Mouse (Mus musculus) T-helper 1 cell (primary cell): ENCODE results near the gene Tbx2.

Experiments
- in situ Hi-C: fragments of 300-600 bp; cut with MboI, MseI; formaldehyde crosslinking; loops from one replicate; pipeline ENCODE4 v1.15.1; 2025; ENCODE audit warnings: high pct_unique_total_duplicates

Tbx2 gene

GRCm38 (mm10) chr11:85832231-85832924, at the start of gene Tbx2:
Gene Tbx2 (plus strand): TSS chr11:85832551.
- in situ Hi-C loops: no loop called here

- in situ Hi-C loops: no loop called here
These were observed 46.1 kb upstream of the Tbx2 start for GRCm38 (mm10) chr11:85786113-85786718.

GRCm38 (mm10) chr11:85789750-85790149, 42.6 kb upstream of the Tbx2 start:
- in situ Hi-C loops: no loop called here

GRCm38 (mm10) chr11:85790267-85790666, 42.1 kb upstream of the Tbx2 start:
- in situ Hi-C loops: no loop called here

GRCm38 (mm10) chr11:85791212-85791611, 41.1 kb upstream of the Tbx2 start:
- in situ Hi-C loops: no loop called here

- in situ Hi-C loops: no loop called here
These were observed 39.7 kb upstream of the Tbx2 start for GRCm38 (mm10) chr11:85792534-85793215.

- in situ Hi-C loops: no loop called here
These were observed 32.9 kb upstream of the Tbx2 start for GRCm38 (mm10) chr11:85799456-85799855.

GRCm38 (mm10) chr11:85799856-85800255, 32.5 kb upstream of the Tbx2 start:
- in situ Hi-C loops: no loop called here

- in situ Hi-C loops: no loop called here
These were observed 32.0 kb upstream of the Tbx2 start for GRCm38 (mm10) chr11:85800380-85800779.

GRCm38 (mm10) chr11:85804048-85804447, 28.3 kb upstream of the Tbx2 start:
- in situ Hi-C loops: no loop called here

GRCm38 (mm10) chr11:85805779-85806178, 26.6 kb upstream of the Tbx2 start:
- in situ Hi-C loops: no loop called here

GRCm38 (mm10) chr11:85807353-85807752, 25.0 kb upstream of the Tbx2 start:
- in situ Hi-C loops: no loop called here

GRCm38 (mm10) chr11:85811229-85811628, 21.1 kb upstream of the Tbx2 start:
- in situ Hi-C loops: no loop called here

GRCm38 (mm10) chr11:85811676-85812075, 20.7 kb upstream of the Tbx2 start:
- in situ Hi-C loops: no loop called here

GRCm38 (mm10) chr11:85812201-85812966, 20.0 kb upstream of the Tbx2 start:
- in situ Hi-C loops: no loop called here

GRCm38 (mm10) chr11:85814678-85815077, 17.7 kb upstream of the Tbx2 start:
- in situ Hi-C loops: no loop called here

GRCm38 (mm10) chr11:85816471-85816870, 15.9 kb upstream of the Tbx2 start:
- in situ Hi-C loops: no loop called here

- in situ Hi-C loops: no loop called here
These were observed 13.9 kb upstream of the Tbx2 start for GRCm38 (mm10) chr11:85818401-85818800.

- in situ Hi-C loops: loop anchor here (5.0 to 10.0 kb wide), 3 partner anchors 314 to 1296 kb away; partner anchors contain the start of gene Lhx1
These were observed 11.4 kb upstream of the Tbx2 start for GRCm38 (mm10) chr11:85820959-85821358.

GRCm38 (mm10) chr11:85821659-85822058, 10.7 kb upstream of the Tbx2 start:
- in situ Hi-C loops: loop anchor here (5.0 to 10.0 kb wide), 3 partner anchors 314 to 1297 kb away; partner anchors contain the start of gene Lhx1

GRCm38 (mm10) chr11:85823181-85823580, 9.2 kb upstream of the Tbx2 start:
- in situ Hi-C loops: loop anchor here (5.0 to 10.0 kb wide), 3 partner anchors 316 to 1298 kb away; partner anchors contain the start of gene Lhx1

- in situ Hi-C loops: loop anchor here (5.0 to 10.0 kb wide), 3 partner anchors 316 to 1299 kb away; partner anchors contain the start of gene Lhx1
These were observed 8.6 kb upstream of the Tbx2 start for GRCm38 (mm10) chr11:85823794-85824193.
